Mouse (Mus musculus) frontal cortex, adult 2 months (tissue): ENCODE measurements at regions not wholly inside any gene's neighbourhood (a gene's known extent, or its start where the extent isn't known, plus 50 kb on each side); places are given as distances from the start of the nearest gene placed in this dataset.

ENCODE experiments used
- DNase-seq, 2 experiments: peaks; one replicate each; pipeline ENCODE4 v3.0.0; 2022; ENCODE audit warnings: low spot score in 1 of 2; ENCODE audit errors: extremely low spot score in 1 of 2

GRCm38 (mm10) chr3:41478971-41479370, 76.6 kb upstream of the Jade1 start:
- DNase-seq = no peak

- peak in 1 of 2 experiments; percentile 48 for DNase-seq
Measured at GRCm38 (mm10) chr3:41476516-41476915, 79.0 kb upstream of the Jade1 start.

GRCm38 (mm10) chr3:41472586-41472985, 82.9 kb upstream of the Jade1 start:
- no peak for DNase-seq

GRCm38 (mm10) chr3:41469106-41469505, 86.4 kb upstream of the Jade1 start:
- DNase-seq = no peak

GRCm38 (mm10) chr3:41467857-41468256, 87.7 kb upstream of the Jade1 start:
- DNase-seq = no peak

GRCm38 (mm10) chr3:41465893-41466292, 89.6 kb upstream of the Jade1 start:
- no peak for DNase-seq

- no peak for DNase-seq
Measured at GRCm38 (mm10) chr3:41462953-41463644, 92.4 kb upstream of the Jade1 start.

- no peak for DNase-seq
Measured at GRCm38 (mm10) chr3:41460131-41460530, 95.4 kb upstream of the Jade1 start.

GRCm38 (mm10) chr3:41458156-41458555, 97.4 kb upstream of the Jade1 start:
- no peak for DNase-seq

- DNase-seq = no peak
Measured at GRCm38 (mm10) chr3:41453525-41453924, 102.0 kb upstream of the Jade1 start.

- no peak for DNase-seq
Measured at GRCm38 (mm10) chr3:41452716-41453090, 102.8 kb upstream of the Jade1 start.

GRCm38 (mm10) chr3:41452020-41452715, 103.4 kb upstream of the Jade1 start:
- DNase-seq = no peak

GRCm38 (mm10) chr3:41450696-41451095, 104.8 kb upstream of the Jade1 start:
- DNase-seq = no peak

- peak in 1 of 2 experiments; percentile 24 for DNase-seq
Measured at GRCm38 (mm10) chr3:41444243-41444753, 111.2 kb upstream of the Jade1 start.

- no peak for DNase-seq
Measured at GRCm38 (mm10) chr3:41436238-41436637, 119.3 kb upstream of the Jade1 start.

- DNase-seq = no peak
Measured at GRCm38 (mm10) chr3:41433106-41433505, 122.4 kb upstream of the Jade1 start.

- no peak for DNase-seq
Measured at GRCm38 (mm10) chr3:41432376-41432775, 123.2 kb upstream of the Jade1 start.

GRCm38 (mm10) chr3:41430191-41430590, 125.3 kb upstream of the Jade1 start:
- DNase-seq = no peak

- no peak for DNase-seq
Measured at GRCm38 (mm10) chr3:41426946-41427345, 128.6 kb upstream of the Jade1 start.

GRCm38 (mm10) chr3:41425863-41426262, 129.7 kb upstream of the Jade1 start:
- no peak for DNase-seq

GRCm38 (mm10) chr3:41424142-41424939, 131.2 kb upstream of the Jade1 start:
- DNase-seq = no peak
